19 mouse cellular contexts compared by ENCODE assay signal in genomic region chr3:32690008-32690407, GRCm38 (mm10). TPM values are rescaled to one million over a fixed set of nuclear protein-coding genes. Genes with fewer than 3 reads are reported as not detected.
A peak's percentile ranks its signal among the peaks of the same experiment; 100 is the strongest.
DNase-seq lines count a peak whose midpoint lies in the region; ATAC-seq and TF ChIP-seq lines count a peak whose summit lies in the region.
"Had no signal": no experiment of that assay in that cellular context is flagged by ENCODE, and none has a peak within 500 bp of the region (broad histone marks: within the 10 kb centered on the region; RNA-seq: fewer than 3 reads in every experiment).

No protein-coding gene starts in this region.

- TF ChIP-seq EP300 in liver, postnatal 0 days (IDR thresholded peaks at IDR 0.05; ENCODE audit: low read depth): no peak

- H3K36me3 ChIP-seq in liver, embryonic 11.5 days (ENCODE audit: control insufficient read depth, insufficient read depth, low read length): no peaks in the 10 kb centered on the region
- no peaks in the 10 kb centered on the region for H3K36me3 ChIP-seq in liver, postnatal 0 days (replicated peaks; ENCODE audit: insufficient read depth, low read length)
- no peaks in the 10 kb centered on the region for H3K36me3 ChIP-seq in intestine, embryonic 16.5 days (ENCODE audit: control insufficient read depth, insufficient read depth, low read length)
- H3K36me3 ChIP-seq in liver, embryonic 15.5 days (replicated peaks): no peaks in the 10 kb centered on the region
- H3K36me3 ChIP-seq in midbrain, embryonic 16.5 days (ENCODE audit: control insufficient read depth, insufficient read depth, low read length): no peaks in the 10 kb centered on the region
- H3K36me3 ChIP-seq: embryonic facial prominence, embryonic 10.5 days; forebrain, embryonic 10.5 days; hindbrain, embryonic 13.5 days had no signal

- TF ChIP-seq CTCF in liver, postnatal 0 days (IDR thresholded peaks at IDR 0.05; ENCODE audit: low read depth): no peak

- H3K27ac ChIP-seq in liver, embryonic 11.5 days (ENCODE audit: low read depth, low read length): no peak overlapping the region
- no peak overlapping the region for H3K27ac ChIP-seq in liver, postnatal 0 days (ENCODE audit: low read depth)
- peak overlapping the region; percentile 64; the same call in 1 of the 2 replicates for H3K27ac ChIP-seq in intestine, embryonic 16.5 days (ENCODE audit: low read length)
- peak overlapping the region; percentile 49 for H3K27ac ChIP-seq in liver, embryonic 15.5 days (replicated peaks)
- no peak overlapping the region for H3K27ac ChIP-seq in midbrain, embryonic 16.5 days (ENCODE audit: low read length)
- H3K27ac ChIP-seq: embryonic facial prominence, embryonic 10.5 days; forebrain, embryonic 10.5 days; gastrocnemius, adult 2 months; hindbrain, embryonic 13.5 days had no signal

- DNase-seq in liver, embryonic 11.5 days (ENCODE audit: low spot score): no peak
- DNase-seq in liver, postnatal 0 days: no peak
- no peak for DNase-seq in adrenal gland, postnatal 10 days
- DNase-seq: adrenal gland, postnatal 25 days; cerebellum, adult 18-20 months; cerebellum, adult 9-11 months; gastrocnemius, adult 2 months; gastrocnemius, postnatal 25 days; heart, postnatal 10 days had no signal

- peak; percentile 37; the same call in 1 of the 2 replicates for ATAC-seq in liver, embryonic 11.5 days (replicated peaks; ENCODE audit: low FRiP score)
- no peak for ATAC-seq in liver, postnatal 0 days
- peak; percentile 56 for ATAC-seq in intestine, embryonic 16.5 days
- ATAC-seq in liver, embryonic 15.5 days (ENCODE audit: insufficient read depth): peak; percentile 30
- no peak for ATAC-seq in midbrain, embryonic 16.5 days
- ATAC-seq in erythroblast, adult 5-6 weeks (replicated peaks; ENCODE audit: low FRiP score, poor library complexity, severe bottlenecking): no peak
- ATAC-seq: activated CD4-positive, CD25-positive, alpha-beta regulatory T cell, adult 4 months; forebrain, embryonic 14.5 days; Patski had no signal

- 62% methylated on average over 3 of the region's 3 CpGs for WGBS in liver, embryonic 11.5 days
- 62% methylated on average over 3 of the region's 3 CpGs for WGBS in liver, postnatal 0 days (ENCODE audit: insufficient replicate concordance)
- WGBS in intestine, embryonic 16.5 days: 68% methylated on average over 3 of the region's 3 CpGs
- 54% methylated on average over 3 of the region's 3 CpGs for WGBS in liver, embryonic 15.5 days (ENCODE audit: insufficient replicate concordance)
- WGBS in midbrain, embryonic 16.5 days: 87% methylated on average over 3 of the region's 3 CpGs

- H3K9ac ChIP-seq in liver, embryonic 11.5 days (ENCODE audit: low read depth, low read length): no peak overlapping the region
- H3K9ac ChIP-seq in liver, postnatal 0 days (replicated peaks): no peak overlapping the region
- H3K9ac ChIP-seq in intestine, embryonic 16.5 days (ENCODE audit: low read depth, low read length): no peak overlapping the region
- H3K9ac ChIP-seq in liver, embryonic 15.5 days: no peak overlapping the region
- no peak overlapping the region for H3K9ac ChIP-seq in midbrain, embryonic 16.5 days (ENCODE audit: low read depth, low read length)
- H3K9ac ChIP-seq: hindbrain, embryonic 13.5 days had no signal

- H3K9me3 ChIP-seq in liver, embryonic 11.5 days (ENCODE audit: control insufficient read depth, low read length): no peaks in the 10 kb centered on the region
- H3K9me3 ChIP-seq in liver, postnatal 0 days (ENCODE audit: low read length): no peaks in the 10 kb centered on the region
- H3K9me3 ChIP-seq in intestine, embryonic 16.5 days (ENCODE audit: control insufficient read depth, low read length): no peaks in the 10 kb centered on the region
- H3K9me3 ChIP-seq in liver, embryonic 15.5 days (replicated peaks): no peaks in the 10 kb centered on the region
- no peaks in the 10 kb centered on the region for H3K9me3 ChIP-seq in midbrain, embryonic 16.5 days (replicated peaks; ENCODE audit: control insufficient read depth, low read length, poor library complexity, severe bottlenecking)
- H3K9me3 ChIP-seq: embryonic facial prominence, embryonic 10.5 days; forebrain, embryonic 10.5 days; hindbrain, embryonic 13.5 days had no signal

- no peak overlapping the region for H3K4me3 ChIP-seq in liver, embryonic 11.5 days (ENCODE audit: low read depth, low read length)
- no peak overlapping the region for H3K4me3 ChIP-seq in liver, postnatal 0 days (ENCODE audit: low read depth, low read length)
- H3K4me3 ChIP-seq in intestine, embryonic 16.5 days (ENCODE audit: low read length): no peak overlapping the region
- H3K4me3 ChIP-seq in liver, embryonic 15.5 days (replicated peaks): no peak overlapping the region
- H3K4me3 ChIP-seq in midbrain, embryonic 16.5 days (ENCODE audit: low read depth, low read length): no peak overlapping the region
- H3K4me3 ChIP-seq: embryonic facial prominence, embryonic 10.5 days; forebrain, embryonic 10.5 days; gastrocnemius, adult 2 months; hindbrain, embryonic 13.5 days had no signal

- H3K4me1 ChIP-seq in liver, embryonic 11.5 days (replicated peaks; ENCODE audit: control insufficient read depth, insufficient read depth, low read length): peaks cover 11% of the 10 kb centered on the region
- H3K4me1 ChIP-seq in liver, postnatal 0 days (ENCODE audit: insufficient read depth): no peaks in the 10 kb centered on the region
- H3K4me1 ChIP-seq in intestine, embryonic 16.5 days (ENCODE audit: control insufficient read depth, insufficient read depth, low read length): no peaks in the 10 kb centered on the region
- peaks cover 44% of the 10 kb centered on the region for H3K4me1 ChIP-seq in liver, embryonic 15.5 days (replicated peaks)
- no peaks in the 10 kb centered on the region for H3K4me1 ChIP-seq in midbrain, embryonic 16.5 days (ENCODE audit: control insufficient read depth, insufficient read depth, low read length)
- H3K4me1 ChIP-seq: embryonic facial prominence, embryonic 10.5 days; hindbrain, embryonic 13.5 days had no signal

- no peak overlapping the region for H3K4me2 ChIP-seq in liver, embryonic 11.5 days
- no peak overlapping the region for H3K4me2 ChIP-seq in liver, postnatal 0 days (ENCODE audit: low read depth, low read length)
- no peak overlapping the region for H3K4me2 ChIP-seq in intestine, embryonic 16.5 days (ENCODE audit: low read depth, low read length)
- no peak overlapping the region; the same call in 1 of the 2 replicates for H3K4me2 ChIP-seq in liver, embryonic 15.5 days
- H3K4me2 ChIP-seq in midbrain, embryonic 16.5 days (ENCODE audit: low read length): no peak overlapping the region
- H3K4me2 ChIP-seq: hindbrain, embryonic 13.5 days had no signal

- no peaks in the 10 kb centered on the region for H3K27me3 ChIP-seq in liver, embryonic 11.5 days (replicated peaks; ENCODE audit: control insufficient read depth, insufficient read depth, low read length)
- no peaks in the 10 kb centered on the region for H3K27me3 ChIP-seq in liver, postnatal 0 days (ENCODE audit: insufficient read depth, low read length)
- H3K27me3 ChIP-seq in intestine, embryonic 16.5 days (replicated peaks; ENCODE audit: control insufficient read depth, insufficient read depth, low read length): no peaks in the 10 kb centered on the region
- no peaks in the 10 kb centered on the region for H3K27me3 ChIP-seq in liver, embryonic 15.5 days
- H3K27me3 ChIP-seq in midbrain, embryonic 16.5 days (ENCODE audit: control insufficient read depth, insufficient read depth, low read depth, low read length): no peaks in the 10 kb centered on the region
- H3K27me3 ChIP-seq: hindbrain, embryonic 13.5 days had no signal

RNA-seq across cellular contexts. Expression of gene Actl6a, which starts 16.1 kb away (rescaled TPM):
- 195 and 196 TPM in 2 replicates for polyA plus RNA-seq in liver, embryonic 11.5 days (2014; fragmentation: Nextera tagmentation; extraction: Ambion mirVana)
- 40.0 and 42.1 TPM in 2 replicates for polyA plus RNA-seq in liver, postnatal 0 days (2015; fragmentation: Nextera tagmentation; extraction: Ambion mirVana)
- 115 and 130 TPM in 2 replicates for polyA plus RNA-seq in intestine, embryonic 16.5 days (2015; fragmentation: Nextera tagmentation; extraction: Ambion mirVana)
- polyA plus RNA-seq in liver, embryonic 15.5 days (2015; fragmentation: Nextera tagmentation; extraction: Ambion mirVana): 75.5 and 78.2 TPM in 2 replicates
- polyA plus RNA-seq in midbrain, embryonic 16.5 days (2015; fragmentation: Nextera tagmentation; extraction: Ambion mirVana): 51.6 and 66.6 TPM in 2 replicates
- 10 to 100 TPM; 44.6 to 48.1 TPM for total RNA-seq in adrenal gland, postnatal 10 days (2021)
- 24.2 and 49.2 TPM in 2 replicates for total RNA-seq in erythroblast, adult 5-6 weeks (2015; ENCODE audit: low replicate concordance)
- total RNA-seq in erythroblast, adult 5-6 weeks (2017; ENCODE audit: low replicate concordance): 21.7 and 22.0 TPM in 2 replicates

RNA-seq across cellular contexts. Expression of gene Ndufb5, which starts 46.8 kb away (rescaled TPM):
- 268 and 280 TPM in 2 replicates for polyA plus RNA-seq in liver, embryonic 11.5 days (2014; fragmentation: Nextera tagmentation; extraction: Ambion mirVana)
- 235 and 240 TPM in 2 replicates for polyA plus RNA-seq in liver, postnatal 0 days (2015; fragmentation: Nextera tagmentation; extraction: Ambion mirVana)
- polyA plus RNA-seq in intestine, embryonic 16.5 days (2015; fragmentation: Nextera tagmentation; extraction: Ambion mirVana): 401 and 405 TPM in 2 replicates
- 101 and 124 TPM in 2 replicates for polyA plus RNA-seq in liver, embryonic 15.5 days (2015; fragmentation: Nextera tagmentation; extraction: Ambion mirVana)
- 297 and 301 TPM in 2 replicates for polyA plus RNA-seq in midbrain, embryonic 16.5 days (2015; fragmentation: Nextera tagmentation; extraction: Ambion mirVana)
- total RNA-seq in adrenal gland, postnatal 10 days (2021): 100 to 1,000 TPM; 513 to 597 TPM
- total RNA-seq in erythroblast, adult 5-6 weeks (2015; ENCODE audit: low replicate concordance): 40.0 and 41.8 TPM in 2 replicates
- total RNA-seq in erythroblast, adult 5-6 weeks (2017; ENCODE audit: low replicate concordance): 35.4 and 35.8 TPM in 2 replicates

RNA-seq across cellular contexts. Expression of gene Mrpl47, which starts 47.4 kb away (rescaled TPM):
- 50.5 and 58.4 TPM in 2 replicates for polyA plus RNA-seq in liver, embryonic 11.5 days (2014; fragmentation: Nextera tagmentation; extraction: Ambion mirVana)
- 15.2 and 18.2 TPM in 2 replicates for polyA plus RNA-seq in liver, postnatal 0 days (2015; fragmentation: Nextera tagmentation; extraction: Ambion mirVana)
- polyA plus RNA-seq in intestine, embryonic 16.5 days (2015; fragmentation: Nextera tagmentation; extraction: Ambion mirVana): 36.1 and 39.4 TPM in 2 replicates
- polyA plus RNA-seq in liver, embryonic 15.5 days (2015; fragmentation: Nextera tagmentation; extraction: Ambion mirVana): 12.6 and 15.2 TPM in 2 replicates
- 23.7 and 26.9 TPM in 2 replicates for polyA plus RNA-seq in midbrain, embryonic 16.5 days (2015; fragmentation: Nextera tagmentation; extraction: Ambion mirVana)
- 10 to 100 TPM; 42.7 to 49.3 TPM for total RNA-seq in adrenal gland, postnatal 10 days (2021)
- total RNA-seq in erythroblast, adult 5-6 weeks (2015; ENCODE audit: low replicate concordance): 3.7 and 22.8 TPM in 2 replicates
- 3.3 and 6.0 TPM in 2 replicates for total RNA-seq in erythroblast, adult 5-6 weeks (2017; ENCODE audit: low replicate concordance)

Comparison
In these comparisons a context has a peak if more than half of its experiments do, and no peak if none do; other contexts are left out.
1. ATAC-seq: peak in liver, embryonic 11.5 days (single experiment), intestine, embryonic 16.5 days (single experiment) and liver, embryonic 15.5 days (single experiment); none in liver, postnatal 0 days (single experiment), midbrain, embryonic 16.5 days (single experiment) and erythroblast, adult 5-6 weeks (single experiment).
2. H3K27ac ChIP-seq: peak in intestine, embryonic 16.5 days (single experiment) and liver, embryonic 15.5 days (single experiment); none in liver, embryonic 11.5 days (single experiment), liver, postnatal 0 days (single experiment) and midbrain, embryonic 16.5 days (single experiment).